Mouse (Mus musculus): ENCODE data around the gene Ypel3. TPM values are rescaled to one million over a fixed set of nuclear protein-coding genes. Genes with fewer than 3 reads are reported as not detected.
"Not testable (repeated sequence)": the region's sequence is repeated elsewhere in the genome, so short reads cannot be mapped to it uniquely, and the experiment has no call there.

The Ypel3 gene
- polyA plus RNA-seq, 2 experiments from 2014 or later, result 58.4 to 83.8 TPM

GRCm38 (mm10) chr7:126767001-126767400 lies 9.8 kb upstream of the Ypel3 start:
- no peak for ATAC-seq

GRCm38 (mm10) chr7:126770784-126771183 lies 6.0 kb upstream of the Ypel3 start:
- no peak for ATAC-seq

- ATAC-seq, result no peak
Measured at GRCm38 (mm10) chr7:126773351-126773750, 3.4 kb upstream of the Ypel3 start.

- ATAC-seq, result peak; percentile 32
Measured at GRCm38 (mm10) chr7:126774463-126774862, 2.3 kb upstream of the Ypel3 start.

GRCm38 (mm10) chr7:126775185-126775977 lies 1.4 kb upstream of the Ypel3 start:
- no peak for ATAC-seq

- ATAC-seq, result no peak
Measured at GRCm38 (mm10) chr7:126775978-126776234, 849 bp upstream of the Ypel3 start.

- no peak for ATAC-seq
Measured at GRCm38 (mm10) chr7:126777476-126777875, 721 bp downstream of the Ypel3 start.

GRCm38 (mm10) chr7:126778147-126778546 lies 1.4 kb downstream of the Ypel3 start:
- ATAC-seq, result no peak

GRCm38 (mm10) chr7:126779101-126779500 lies 2.3 kb downstream of the Ypel3 start:
- ATAC-seq, result not testable (repeated sequence)

- peak; percentile 37 for ATAC-seq
Measured at GRCm38 (mm10) chr7:126779983-126780970, 3.5 kb downstream of the Ypel3 start.

- no peak for ATAC-seq
Measured at GRCm38 (mm10) chr7:126780971-126781635, 4.3 kb downstream of the Ypel3 start, which contains the start of gene Tbx6. TSS of gene Tbx6 (plus strand) at chr7:126781483.

- no peak for ATAC-seq
Measured at GRCm38 (mm10) chr7:126781661-126782370, 5.1 kb downstream of the Ypel3 start.

- ATAC-seq, result no peak
Measured at GRCm38 (mm10) chr7:126782693-126783092, 5.9 kb downstream of the Ypel3 start.

GRCm38 (mm10) chr7:126784469-126784868 lies 7.7 kb downstream of the Ypel3 start:
- no peak for ATAC-seq

- ATAC-seq, result no peak
Measured at GRCm38 (mm10) chr7:126785056-126785455, 8.3 kb downstream of the Ypel3 start.

- no peak for ATAC-seq
Measured at GRCm38 (mm10) chr7:126786142-126786541, 9.4 kb downstream of the Ypel3 start.

GRCm38 (mm10) chr7:126789141-126789540 lies 12.4 kb downstream of the Ypel3 start:
- ATAC-seq, result no peak

- peak; percentile 91 for ATAC-seq
Measured at GRCm38 (mm10) chr7:126791851-126792720, 15.3 kb downstream of the Ypel3 start, which contains the start of gene Ppp4c. TSS of gene Ppp4c (minus strand) at chr7:126792496.

- ATAC-seq, result no peak
Measured at GRCm38 (mm10) chr7:126792721-126793443, 16.1 kb downstream of the Ypel3 start.

- ATAC-seq, result no peak
Measured at GRCm38 (mm10) chr7:126793456-126794270, 16.9 kb downstream of the Ypel3 start.

Data from CD4-positive, CD25-positive, alpha-beta regulatory T cell, adult 4 months (primary cell).